Mouse (Mus musculus) frontal cortex, adult 2 months (tissue): Measurements from ENCODE around the gene Emg1. TPM values are rescaled to one million over a fixed set of nuclear protein-coding genes. Genes with fewer than 3 reads are reported as not detected.

ENCODE experiments used
- DNase-seq, 2 experiments: peaks; one replicate each; pipeline ENCODE4 v3.0.0; 2022; ENCODE audit warnings: low spot score in 1 of 2; ENCODE audit errors: extremely low spot score in 1 of 2
- polyA plus RNA-seq: library from polyadenylated mRNA; depleted of rRNA; stranded (reverse); fragments of >200 nt; gene quantifications from 2 replicates; pipeline ENCODE4 v1.2.3, GENCODE M21; 2012

Emg1 gene
- polyA plus RNA-seq, 1 experiment: 62.4 TPM

GRCm38 (mm10) chr6:124740888-124741761, 29.1 kb upstream of the Emg1 start, which contains the start of gene Grcc10:
Gene Grcc10, minus strand, starts transcription at chr6:124741374.
- DNase-seq: peak; percentile 89 to 91

DNA sequence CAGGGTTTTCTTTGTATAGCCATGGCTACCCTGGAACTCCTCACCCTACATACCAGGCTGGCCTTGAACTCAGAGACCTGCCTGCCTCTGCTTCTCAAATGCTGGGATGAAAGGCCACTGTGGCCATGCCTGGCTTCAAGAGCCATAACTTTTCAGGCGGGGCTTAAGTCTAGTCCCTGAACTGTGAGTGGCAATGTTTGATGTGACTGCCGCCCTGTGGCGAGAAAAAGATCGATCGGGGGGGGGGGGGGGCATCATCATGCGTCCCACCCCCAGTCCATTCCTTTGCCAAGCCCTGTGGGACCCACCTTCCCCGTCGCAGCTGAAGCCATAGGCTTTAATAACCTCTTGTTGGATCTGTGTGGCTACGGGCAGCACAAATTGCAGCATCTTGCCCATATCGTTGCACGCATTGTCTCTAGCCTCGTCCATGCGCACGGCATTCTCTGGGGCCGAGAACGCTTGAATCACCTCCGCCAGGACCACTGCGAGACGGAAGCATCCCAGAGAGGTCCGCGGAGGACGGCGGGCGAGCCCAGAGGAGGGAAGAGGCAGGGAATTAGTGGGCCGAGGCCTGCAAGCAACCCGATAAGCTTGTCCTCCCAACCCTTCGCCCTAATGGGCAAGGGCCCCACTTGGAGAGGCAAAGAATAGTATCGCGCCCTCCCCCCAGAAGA, 28.4 kb upstream of the Emg1 start:
- no peak for DNase-seq

- no peak for DNase-seq
Observed at GRCm38 (mm10) chr6:124739231-124739796, 27.3 kb upstream of the Emg1 start.

- DNase-seq: no peak
Observed at GRCm38 (mm10) chr6:124738511-124739023, 26.6 kb upstream of the Emg1 start, which contains the start of gene Ptpn6. Gene Ptpn6, minus strand, starts transcription at chr6:124738714.

- peak in 1 of 2 experiments; percentile 58 for DNase-seq
Observed at GRCm38 (mm10) chr6:124737040-124737439, 25.1 kb upstream of the Emg1 start.

DNA sequence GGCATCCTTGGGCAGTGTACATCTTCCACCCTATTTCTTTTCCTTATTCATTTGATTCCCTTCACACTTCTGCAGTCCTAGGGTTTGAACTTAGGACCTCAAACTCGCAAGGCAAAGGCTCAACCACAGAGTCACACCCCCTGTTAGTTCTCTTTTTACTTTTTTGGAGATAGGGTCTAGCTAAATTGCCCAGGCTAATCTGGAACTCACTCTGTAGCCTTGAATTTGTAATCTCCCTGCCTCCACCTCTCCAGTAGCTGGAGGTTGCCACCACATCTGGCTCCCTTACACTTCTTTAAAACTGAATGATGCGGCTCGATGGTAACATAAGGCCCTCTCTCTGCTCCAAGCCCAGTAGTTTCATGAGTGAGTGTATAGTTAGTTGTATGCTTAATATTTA, 22.4 kb upstream of the Emg1 start:
- no peak for DNase-seq

DNA sequence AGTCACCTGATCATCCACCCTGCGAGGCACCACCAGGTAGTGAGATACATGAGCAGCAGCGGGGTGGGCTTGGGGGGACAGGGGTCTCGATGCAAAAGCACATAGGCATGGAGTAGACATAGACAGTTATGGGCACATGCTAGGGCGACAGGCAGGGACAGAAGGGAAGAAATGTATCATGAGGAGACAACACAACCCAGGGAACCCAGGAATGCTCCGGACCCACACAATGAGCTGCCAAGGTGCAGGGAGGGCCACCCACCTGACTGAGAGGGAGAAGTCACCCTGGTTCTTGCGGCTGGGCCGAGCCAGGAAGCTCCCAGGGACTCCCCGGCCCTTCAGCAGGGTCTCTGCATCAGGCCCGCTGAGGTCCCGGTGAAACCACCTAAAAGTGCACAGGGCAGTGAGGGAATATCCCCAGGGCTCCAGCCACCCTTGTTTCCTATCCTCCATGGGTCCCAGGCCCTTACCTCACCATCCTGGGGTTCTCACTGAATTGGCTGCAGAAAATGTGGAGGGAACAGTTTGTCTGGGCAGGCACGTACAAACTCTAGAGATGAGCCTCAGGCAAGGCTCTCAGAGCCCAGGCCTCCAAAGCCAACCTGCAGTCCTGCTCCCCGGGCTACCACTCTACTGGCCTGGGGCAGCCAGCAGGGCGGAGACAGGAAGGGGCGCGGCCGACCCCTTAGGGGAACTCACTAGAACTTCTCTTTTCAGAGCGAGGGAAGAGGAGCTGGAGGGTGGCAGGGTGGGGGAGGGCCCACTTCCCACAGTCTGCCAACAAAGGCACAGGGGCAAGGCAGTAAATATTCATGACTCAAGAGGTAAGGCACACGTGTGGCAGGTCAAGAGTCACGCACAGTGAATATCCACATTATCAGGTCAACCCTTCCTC, 20.7 kb upstream of the Emg1 start:
- DNase-seq: no peak

GRCm38 (mm10) chr6:124731038-124731437, 19.1 kb upstream of the Emg1 start:
- DNase-seq: no peak

- no peak for DNase-seq
Observed at GRCm38 (mm10) chr6:124729850-124730705, 18.1 kb upstream of the Emg1 start.

- DNase-seq: no peak
Observed at GRCm38 (mm10) chr6:124728621-124729020, 16.6 kb upstream of the Emg1 start.

- no peak for DNase-seq
Observed at GRCm38 (mm10) chr6:124724472-124724871, 12.5 kb upstream of the Emg1 start.

DNA sequence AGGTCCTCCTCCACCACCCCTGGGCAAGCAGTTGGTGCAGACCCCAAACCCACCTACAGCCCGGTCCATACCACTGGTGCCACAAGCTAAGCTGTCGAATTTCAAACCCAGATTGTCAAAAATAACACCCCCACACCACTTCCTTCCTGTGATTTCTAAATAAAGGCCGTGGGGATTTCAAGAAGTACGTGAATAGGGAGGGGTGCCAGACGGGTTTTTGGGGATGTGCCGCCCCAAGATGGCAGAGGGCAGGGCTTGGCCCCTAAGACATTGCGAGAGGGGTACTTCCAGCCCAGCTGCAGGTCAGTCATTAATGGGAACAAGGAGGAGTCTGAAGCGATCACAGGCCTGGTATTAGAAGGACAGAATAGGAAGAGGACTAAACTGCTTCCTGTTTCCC, 11.6 kb upstream of the Emg1 start:
- no peak for DNase-seq

GRCm38 (mm10) chr6:124722876-124723473, 11.0 kb upstream of the Emg1 start:
- no peak for DNase-seq

DNA sequence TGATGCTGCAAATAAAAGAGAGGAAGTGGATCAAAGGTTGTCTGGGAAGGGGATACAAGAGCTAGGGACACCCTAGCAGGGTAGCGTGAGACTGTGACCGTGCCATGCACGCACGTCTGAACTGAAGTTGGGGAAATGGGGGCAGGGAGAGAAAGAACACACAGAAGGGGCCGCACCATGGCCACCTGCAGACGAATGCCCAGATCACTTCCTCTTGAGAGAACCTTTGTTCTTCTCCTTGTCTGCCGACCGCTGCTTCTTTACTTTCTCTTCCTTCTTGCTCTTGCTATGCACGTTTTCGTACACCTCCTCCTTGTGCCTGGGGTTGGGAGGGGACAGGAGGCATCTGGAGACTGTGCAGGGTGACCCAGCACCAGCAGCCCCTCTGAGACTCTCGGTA, 8.9 kb upstream of the Emg1 start:
- DNase-seq: no peak

GRCm38 (mm10) chr6:124719354-124719978, 7.5 kb upstream of the Emg1 start:
- DNase-seq: no peak

- DNase-seq: no peak
Observed at GRCm38 (mm10) chr6:124718703-124719102, 6.7 kb upstream of the Emg1 start.

DNA sequence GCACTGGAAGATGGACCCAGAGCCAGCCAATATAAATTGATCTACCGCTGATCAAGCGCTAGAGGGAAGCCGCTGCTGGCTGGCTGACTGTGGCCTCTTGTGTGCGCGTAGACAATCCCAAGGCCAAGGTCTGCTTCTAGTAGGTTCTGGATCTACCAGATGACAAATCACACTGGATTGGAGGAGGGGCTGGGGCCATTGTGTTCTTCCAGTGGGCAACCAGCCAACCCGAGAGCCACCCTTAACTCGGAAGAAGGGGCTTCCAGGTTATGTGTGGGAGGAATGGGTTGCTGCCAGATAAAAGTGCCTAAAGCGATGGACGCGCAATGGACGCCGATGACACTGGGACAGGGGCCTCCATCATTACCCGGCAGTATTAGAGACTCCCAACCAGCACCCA, 6.0 kb upstream of the Emg1 start:
- no peak for DNase-seq

DNA sequence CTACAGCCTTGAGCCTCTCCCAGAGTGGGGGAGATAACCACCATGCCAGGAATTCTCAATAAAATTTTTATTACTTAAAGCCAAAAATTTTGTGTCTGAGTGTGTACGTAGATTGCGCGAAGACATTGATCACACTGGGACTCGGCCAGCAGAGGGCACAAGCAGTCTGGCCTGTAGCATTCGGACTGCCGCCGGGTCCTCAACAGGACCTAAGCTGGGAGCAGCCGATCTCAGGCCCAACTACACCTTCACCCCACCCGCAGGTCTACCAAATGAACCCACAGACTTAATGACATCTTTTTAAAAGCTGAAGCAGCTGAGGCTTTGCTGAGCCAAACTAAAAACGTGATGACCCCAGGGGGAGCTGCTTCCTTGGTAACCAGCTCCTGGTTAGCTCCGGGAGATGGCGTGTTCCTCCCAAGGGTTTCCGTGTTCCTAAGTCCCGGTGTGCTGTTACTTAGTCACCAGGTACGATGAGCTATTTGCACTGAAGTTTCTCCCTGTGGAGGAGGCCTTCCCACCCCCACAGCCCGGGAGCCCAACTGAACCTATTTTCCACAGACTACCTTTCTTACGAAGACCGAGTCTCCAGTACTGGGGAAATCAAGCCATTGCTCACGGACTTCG, 5.0 kb upstream of the Emg1 start:
- no peak for DNase-seq
